Mouse (Mus musculus): ENCODE measurements around the gene 2010111I01Rik.

DNA sequence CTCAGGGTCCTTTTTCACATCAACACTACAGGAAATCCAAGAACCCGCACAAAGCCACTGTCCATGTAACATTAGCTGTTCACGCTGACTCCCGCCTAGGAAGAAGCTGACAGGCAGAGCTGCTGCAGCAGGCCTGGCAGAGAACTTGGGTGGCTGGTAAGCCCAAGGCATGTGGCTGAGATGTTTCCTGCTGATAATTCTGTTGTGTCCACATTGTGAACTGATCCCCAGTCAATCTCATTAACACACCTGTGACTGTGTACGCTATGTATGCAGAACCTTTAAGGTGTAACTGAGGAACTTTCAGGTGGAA is 349.9 kb downstream of the 2010111I01Rik start:
- TF ChIP-seq CTCF (IDR thresholded peaks at IDR 0.05; ENCODE audit: control insufficient read depth, insufficient read depth, insufficient replicate concordance, low read depth, low read length) (no peak), POLR2A (IDR thresholded peaks at IDR 0.05; ENCODE audit: control insufficient read depth, low read depth, low read length) (no peak)
